Mouse (Mus musculus): ENCODE measurements at regions not wholly inside any gene's neighbourhood (a gene's known extent, or its start where the extent isn't known, plus 50 kb on each side); places are given as distances from the start of the nearest gene placed in this dataset.

- H3K4me2 ChIP-seq (ENCODE audit: low read depth, low read length): no peak overlapping the region
- H3K36me3 ChIP-seq (ENCODE audit: control insufficient read depth, insufficient read depth, low read length): no peaks in the 10 kb centered on the region
- H3K4me3 ChIP-seq (replicated peaks; ENCODE audit: low read length): no peak overlapping the region
- H3K4me1 ChIP-seq (ENCODE audit: control insufficient read depth, insufficient read depth, low read length): no peaks in the 10 kb centered on the region
- no peaks in the 10 kb centered on the region for H3K27me3 ChIP-seq (ENCODE audit: control insufficient read depth, insufficient read depth, low read length)
- 85% methylated on average over 6 of the region's 6 CpGs for WGBS
- H3K27ac ChIP-seq (ENCODE audit: low read length): no peak overlapping the region
- H3K9ac ChIP-seq (ENCODE audit: low read length): no peak overlapping the region
- ATAC-seq (ENCODE audit: insufficient read depth, low FRiP score): no peak
- H3K9me3 ChIP-seq (replicated peaks; ENCODE audit: control insufficient read depth, low read length): no peaks in the 10 kb centered on the region
Measured at GRCm38 (mm10) chr7:66532596-66532995, 105.3 kb upstream of the Aldh1a3 start.

- Histone ChIP-seq H3K4me1 (ENCODE audit: control insufficient read depth, insufficient read depth, low read length) (no peaks in the 10 kb centered on the region), H3K4me2 (ENCODE audit: low read depth, low read length) (no peak overlapping the region), H3K36me3 (ENCODE audit: control insufficient read depth, insufficient read depth, low read length) (no peaks in the 10 kb centered on the region), H3K9ac (ENCODE audit: low read length) (no peak overlapping the region), H3K27ac (ENCODE audit: low read length) (no peak overlapping the region), H3K4me3 (replicated peaks; ENCODE audit: low read length) (no peak overlapping the region), H3K27me3 (ENCODE audit: control insufficient read depth, insufficient read depth, low read length) (no peaks in the 10 kb centered on the region), H3K9me3 (replicated peaks; ENCODE audit: control insufficient read depth, low read length) (no peaks in the 10 kb centered on the region)
- WGBS: 89% methylated on average over 8 of the region's 8 CpGs
- ATAC-seq (ENCODE audit: insufficient read depth, low FRiP score): no peak
Measured at GRCm38 (mm10) chr7:66532048-66532447, 104.7 kb upstream of the Aldh1a3 start.

- H3K9ac ChIP-seq (ENCODE audit: low read length): no peak overlapping the region
- 42% methylated on average over 7 of the region's 7 CpGs for WGBS
Measured at GRCm38 (mm10) chr7:66531111-66531510, 103.8 kb upstream of the Aldh1a3 start.

GRCm38 (mm10) chr7:66528881-66529280, 101.6 kb upstream of the Aldh1a3 start:
- no peaks in the 10 kb centered on the region for H3K9me3 ChIP-seq (replicated peaks; ENCODE audit: control insufficient read depth, low read length)
- ATAC-seq (ENCODE audit: insufficient read depth, low FRiP score): peak; percentile 75; the same call in 1 of the 2 replicates
- H3K27me3 ChIP-seq (ENCODE audit: control insufficient read depth, insufficient read depth, low read length): no peaks in the 10 kb centered on the region
- H3K36me3 ChIP-seq (ENCODE audit: control insufficient read depth, insufficient read depth, low read length): no peaks in the 10 kb centered on the region
- peak overlapping the region; percentile 51; the same call in 1 of the 2 replicates for H3K27ac ChIP-seq (ENCODE audit: low read length)
- H3K4me3 ChIP-seq (replicated peaks; ENCODE audit: low read length): no peak overlapping the region
- no peak overlapping the region for H3K4me2 ChIP-seq (ENCODE audit: low read depth, low read length)
- H3K9ac ChIP-seq (ENCODE audit: low read length): no peak overlapping the region
- peaks cover 6% of the 10 kb centered on the region; the same call in 1 of the 2 replicates for H3K4me1 ChIP-seq (ENCODE audit: control insufficient read depth, insufficient read depth, low read length)
- 55% methylated on average over 4 of the region's 4 CpGs for WGBS

More at GRCm38 (mm10) chr7:66531111-66531510, 103.8 kb upstream of the Aldh1a3 start:
- no peak for ATAC-seq (ENCODE audit: insufficient read depth, low FRiP score)
- no peak overlapping the region for H3K4me3 ChIP-seq (replicated peaks; ENCODE audit: low read length)
- H3K4me1 ChIP-seq (ENCODE audit: control insufficient read depth, insufficient read depth, low read length): no peaks in the 10 kb centered on the region
- H3K27me3 ChIP-seq (ENCODE audit: control insufficient read depth, insufficient read depth, low read length): no peaks in the 10 kb centered on the region
- no peak overlapping the region for H3K4me2 ChIP-seq (ENCODE audit: low read depth, low read length)
- no peaks in the 10 kb centered on the region for H3K36me3 ChIP-seq (ENCODE audit: control insufficient read depth, insufficient read depth, low read length)
- H3K9me3 ChIP-seq (replicated peaks; ENCODE audit: control insufficient read depth, low read length): no peaks in the 10 kb centered on the region
- no peak overlapping the region for H3K27ac ChIP-seq (ENCODE audit: low read length)

GRCm38 (mm10) chr7:66523959-66524358, 96.6 kb upstream of the Aldh1a3 start:
- Histone ChIP-seq H3K9ac (ENCODE audit: low read length) (no peak overlapping the region), H3K4me2 (ENCODE audit: low read depth, low read length) (no peak overlapping the region), H3K4me3 (replicated peaks; ENCODE audit: low read length) (no peak overlapping the region), H3K27me3 (ENCODE audit: control insufficient read depth, insufficient read depth, low read length) (no peaks in the 10 kb centered on the region), H3K27ac (ENCODE audit: low read length) (peak overlapping the region; percentile 32; the same call in 1 of the 2 replicates), H3K4me1 (ENCODE audit: control insufficient read depth, insufficient read depth, low read length) (peaks cover 6% of the 10 kb centered on the region; the same call in 1 of the 2 replicates), H3K36me3 (ENCODE audit: control insufficient read depth, insufficient read depth, low read length) (no peaks in the 10 kb centered on the region), H3K9me3 (replicated peaks; ENCODE audit: control insufficient read depth, low read length) (no peaks in the 10 kb centered on the region)
- 37% methylated on average over 7 of the region's 7 CpGs for WGBS
- no peak for ATAC-seq (ENCODE audit: insufficient read depth, low FRiP score)

- H3K36me3 ChIP-seq (ENCODE audit: control insufficient read depth, insufficient read depth, low read length): no peaks in the 10 kb centered on the region
- WGBS: 93% methylated on average over 2 of the region's 2 CpGs
- no peak overlapping the region for H3K27ac ChIP-seq (ENCODE audit: low read length)
- peaks cover 6% of the 10 kb centered on the region; the same call in 1 of the 2 replicates for H3K4me1 ChIP-seq (ENCODE audit: control insufficient read depth, insufficient read depth, low read length)
- H3K4me3 ChIP-seq (replicated peaks; ENCODE audit: low read length): no peak overlapping the region
- no peaks in the 10 kb centered on the region for H3K9me3 ChIP-seq (replicated peaks; ENCODE audit: control insufficient read depth, low read length)
- no peaks in the 10 kb centered on the region for H3K27me3 ChIP-seq (ENCODE audit: control insufficient read depth, insufficient read depth, low read length)
- H3K9ac ChIP-seq (ENCODE audit: low read length): no peak overlapping the region
- ATAC-seq (ENCODE audit: insufficient read depth, low FRiP score): no peak
- no peak overlapping the region for H3K4me2 ChIP-seq (ENCODE audit: low read depth, low read length)
Measured at GRCm38 (mm10) chr7:66521522-66521921, 94.2 kb upstream of the Aldh1a3 start.

- H3K9me3 ChIP-seq (replicated peaks; ENCODE audit: control insufficient read depth, low read length): 0 out of 2 replicates have a peak, but pooled peaks cover 4% of the 10 kb centered on the region
- H3K4me3 ChIP-seq (replicated peaks; ENCODE audit: low read length): no peak overlapping the region
- no peak for ATAC-seq (ENCODE audit: insufficient read depth, low FRiP score)
- no peak overlapping the region for H3K27ac ChIP-seq (ENCODE audit: low read length)
- no peak overlapping the region for H3K4me2 ChIP-seq (ENCODE audit: low read depth, low read length)
- H3K27me3 ChIP-seq (ENCODE audit: control insufficient read depth, insufficient read depth, low read length): no peaks in the 10 kb centered on the region
- WGBS: 35% methylated on average over 4 of the region's 4 CpGs
- H3K4me1 ChIP-seq (ENCODE audit: control insufficient read depth, insufficient read depth, low read length): no peaks in the 10 kb centered on the region
- H3K9ac ChIP-seq (ENCODE audit: low read length): no peak overlapping the region
- no peaks in the 10 kb centered on the region for H3K36me3 ChIP-seq (ENCODE audit: control insufficient read depth, insufficient read depth, low read length)
Measured at GRCm38 (mm10) chr7:66516143-66516542, 88.8 kb upstream of the Aldh1a3 start.

GRCm38 (mm10) chr7:66513411-66513810, 86.1 kb upstream of the Aldh1a3 start:
- Histone ChIP-seq H3K27me3 (ENCODE audit: control insufficient read depth, insufficient read depth, low read length) (no peaks in the 10 kb centered on the region), H3K9me3 (replicated peaks; ENCODE audit: control insufficient read depth, low read length) (0 out of 2 replicates have a peak, but pooled peaks cover 4% of the 10 kb centered on the region), H3K36me3 (ENCODE audit: control insufficient read depth, insufficient read depth, low read length) (no peaks in the 10 kb centered on the region), H3K4me2 (ENCODE audit: low read depth, low read length) (no peak overlapping the region), H3K4me3 (replicated peaks; ENCODE audit: low read length) (no peak overlapping the region), H3K9ac (ENCODE audit: low read length) (no peak overlapping the region), H3K27ac (ENCODE audit: low read length) (no peak overlapping the region), H3K4me1 (ENCODE audit: control insufficient read depth, insufficient read depth, low read length) (no peaks in the 10 kb centered on the region)
- 20% methylated on average over 3 of the region's 3 CpGs for WGBS
- ATAC-seq (ENCODE audit: insufficient read depth, low FRiP score): no peak

- no peaks in the 10 kb centered on the region for H3K27me3 ChIP-seq (ENCODE audit: control insufficient read depth, insufficient read depth, low read length)
- no peak overlapping the region for H3K4me2 ChIP-seq (ENCODE audit: low read depth, low read length)
- 31% methylated on average over 2 of the region's 2 CpGs for WGBS
- H3K27ac ChIP-seq (ENCODE audit: low read length): no peak overlapping the region
- H3K4me1 ChIP-seq (ENCODE audit: control insufficient read depth, insufficient read depth, low read length): no peaks in the 10 kb centered on the region
- H3K9me3 ChIP-seq (replicated peaks; ENCODE audit: control insufficient read depth, low read length): 0 out of 2 replicates have a peak, but pooled peaks cover 4% of the 10 kb centered on the region
- no peak for ATAC-seq (ENCODE audit: insufficient read depth, low FRiP score)
- no peaks in the 10 kb centered on the region for H3K36me3 ChIP-seq (ENCODE audit: control insufficient read depth, insufficient read depth, low read length)
- no peak overlapping the region for H3K4me3 ChIP-seq (replicated peaks; ENCODE audit: low read length)
- H3K9ac ChIP-seq (ENCODE audit: low read length): no peak overlapping the region
Measured at GRCm38 (mm10) chr7:66505734-66506133, 78.4 kb upstream of the Aldh1a3 start.

Measured in stomach, embryonic 16.5 days (tissue).